Mouse (Mus musculus) lung, postnatal 0 days (tissue): Measurements from ENCODE around the gene Arhgap10.

Source experiments
- CTCF ChIP-seq: IDR thresholded peaks from 2 replicates; pipeline ENCODE4 v1.5.1; 2016; ENCODE audit warnings: antibody characterized with exemption, mild to moderate bottlenecking
- EP300 ChIP-seq: IDR thresholded peaks from 2 replicates; pipeline ENCODE4 v1.6.1; 2016; ENCODE audit warnings: antibody characterized with exemption, mild to moderate bottlenecking, control low read depth

GRCm38 (mm10) chr8:77272136-77272535 lies 245.6 kb downstream of the Arhgap10 start:
- TF ChIP-seq CTCF = no peak
- TF ChIP-seq EP300 = no peak
